Mouse (Mus musculus) urinary bladder, postnatal 4 days (tissue): ENCODE results near the gene Dennd4b.
"Not testable (repeated sequence)": the region's sequence is repeated elsewhere in the genome, so short reads cannot be mapped to it uniquely, and the experiment has no call there.

ENCODE experiments used
- DNase-seq, 2 experiments: peaks; one replicate each; pipeline ENCODE4 v3.0.0; 2021 to 2022; ENCODE audit warnings: low spot score in 2 of 2

The Dennd4b gene

GRCm38 (mm10) chr3:90253174-90253573 lies 11.8 kb upstream of the Dennd4b start:
- DNase-seq = not testable (repeated sequence)

- DNase-seq = peak; percentile 93 to 94
Measured at GRCm38 (mm10) chr3:90253653-90254418, 11.1 kb upstream of the Dennd4b start, which contains the start of gene Crtc2. TSS of gene Crtc2 (plus strand) at chr3:90254163.

DNA sequence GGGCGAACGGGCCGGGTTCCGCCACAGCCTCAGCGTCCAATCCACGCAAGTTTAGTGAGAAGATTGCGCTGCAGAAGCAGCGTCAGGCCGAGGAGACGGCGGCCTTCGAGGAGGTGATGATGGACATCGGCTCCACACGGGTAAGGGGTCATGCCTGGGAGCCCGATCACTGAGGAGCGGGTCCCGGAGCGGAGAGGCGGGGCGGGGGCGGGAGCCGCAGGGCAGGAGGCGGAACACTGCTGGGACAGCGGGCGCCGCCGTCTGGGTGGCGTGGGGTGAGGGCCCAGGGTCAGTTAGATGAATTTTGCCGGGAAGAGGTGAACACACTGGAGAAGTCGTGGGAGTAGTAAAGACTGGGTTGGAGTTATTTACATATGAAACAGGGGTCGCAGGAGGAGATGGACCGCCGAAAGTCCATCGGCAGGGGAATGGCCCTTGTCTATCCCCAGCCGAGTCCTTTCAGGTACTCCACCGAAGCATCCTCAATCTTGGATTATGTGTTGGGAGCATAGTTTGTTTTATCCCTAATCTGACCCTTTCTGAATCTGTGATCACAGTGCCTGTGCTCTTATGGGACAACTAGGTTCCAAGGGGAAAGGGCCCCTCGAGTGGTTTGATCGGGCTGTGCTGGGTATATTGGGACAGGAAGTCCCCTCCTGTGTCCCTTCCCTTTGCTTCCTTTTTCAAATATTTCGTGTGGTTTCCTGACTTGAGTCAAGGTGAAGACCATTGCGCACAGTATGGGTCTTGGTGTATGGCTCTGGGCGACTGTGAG lies 10.4 kb upstream of the Dennd4b start:
- DNase-seq = no peak

DNA sequence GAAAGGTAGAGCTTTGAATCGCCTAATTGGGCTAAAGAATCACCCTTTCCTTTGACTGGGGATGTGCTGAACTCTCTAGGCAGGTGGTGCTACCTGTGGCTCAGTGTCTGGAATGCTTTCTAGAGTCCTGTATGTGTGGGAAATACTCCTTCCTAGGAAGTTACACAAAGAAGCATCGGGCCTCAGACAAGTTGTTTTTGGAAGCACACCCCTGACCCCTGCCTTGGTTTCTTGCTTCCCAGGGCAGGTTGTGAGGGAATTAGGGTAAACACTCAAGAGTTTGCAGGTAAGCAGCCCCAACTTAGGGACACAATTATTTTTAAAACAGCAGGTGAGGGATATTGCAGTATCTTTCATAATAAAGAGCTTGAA lies 9.8 kb upstream of the Dennd4b start:
- no peak for DNase-seq

DNA sequence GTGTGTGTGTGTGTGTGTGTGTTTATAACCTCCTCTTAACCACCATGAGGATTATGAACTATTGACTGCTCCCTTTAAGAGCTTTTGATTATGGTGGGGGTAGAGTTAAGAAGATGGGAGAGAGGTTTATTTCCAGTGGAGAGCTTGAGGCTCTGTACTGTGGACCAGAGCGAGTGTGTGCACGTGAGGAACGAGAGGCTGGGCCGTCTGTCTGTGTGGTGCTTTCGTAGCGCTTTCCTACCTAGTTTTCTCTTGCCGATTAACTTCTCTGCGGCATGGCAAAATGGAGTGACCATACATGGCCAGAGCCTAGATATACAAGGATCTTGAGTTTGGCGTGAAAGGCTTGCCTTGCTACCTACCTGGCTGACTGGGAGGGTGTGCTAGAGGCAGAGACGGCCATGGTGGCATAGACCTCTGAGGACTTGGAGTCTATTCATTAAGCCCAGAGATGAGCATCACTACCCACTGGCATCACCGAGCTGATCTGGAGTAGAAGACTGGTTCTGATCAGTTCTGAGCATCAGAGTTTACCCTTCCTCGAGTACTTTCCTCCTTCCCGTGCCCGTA lies 9.1 kb upstream of the Dennd4b start:
- DNase-seq = no peak

DNA sequence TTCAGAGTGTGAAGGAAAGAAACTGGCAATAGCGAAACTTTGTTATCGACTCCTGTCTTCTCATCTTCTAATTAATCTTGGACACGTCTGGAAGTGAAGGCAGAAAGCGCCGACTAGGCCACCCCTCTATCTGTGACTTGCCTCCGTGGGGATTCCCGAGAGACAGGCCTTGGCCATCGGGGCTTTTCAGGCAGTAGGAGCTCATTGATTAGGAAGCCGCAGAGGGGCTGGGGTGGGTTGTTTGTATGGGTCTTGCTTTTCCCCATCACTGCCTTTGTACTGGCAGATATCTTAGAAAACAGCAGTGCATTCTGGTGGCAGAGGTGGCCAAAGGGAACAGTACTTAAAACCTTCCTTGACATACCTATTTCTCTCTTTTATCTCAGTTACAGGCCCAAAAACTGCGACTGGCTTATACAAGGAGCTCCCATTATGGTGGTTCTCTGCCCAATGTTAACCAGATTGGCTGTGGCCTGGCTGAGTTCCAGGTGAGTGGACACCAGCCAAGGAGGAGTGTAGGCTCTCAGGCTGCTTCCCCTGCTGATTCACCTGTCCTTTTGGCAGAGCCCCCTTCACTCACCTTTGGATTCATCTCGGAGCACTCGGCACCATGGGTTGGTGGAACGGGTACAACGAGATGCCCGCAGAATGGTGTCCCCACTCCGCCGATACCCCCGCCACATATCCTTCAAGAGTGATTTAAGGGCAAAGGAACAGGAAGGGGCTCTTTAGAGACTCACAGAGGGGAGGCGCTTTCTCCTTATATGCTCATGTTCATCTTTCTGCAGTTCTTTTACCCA lies 8.1 kb upstream of the Dennd4b start:
- no peak for DNase-seq

GRCm38 (mm10) chr3:90258521-90258920 lies 6.5 kb upstream of the Dennd4b start:
- DNase-seq = no peak

GRCm38 (mm10) chr3:90263121-90263771 lies 1.7 kb upstream of the Dennd4b start:
- no peak for DNase-seq

DNA sequence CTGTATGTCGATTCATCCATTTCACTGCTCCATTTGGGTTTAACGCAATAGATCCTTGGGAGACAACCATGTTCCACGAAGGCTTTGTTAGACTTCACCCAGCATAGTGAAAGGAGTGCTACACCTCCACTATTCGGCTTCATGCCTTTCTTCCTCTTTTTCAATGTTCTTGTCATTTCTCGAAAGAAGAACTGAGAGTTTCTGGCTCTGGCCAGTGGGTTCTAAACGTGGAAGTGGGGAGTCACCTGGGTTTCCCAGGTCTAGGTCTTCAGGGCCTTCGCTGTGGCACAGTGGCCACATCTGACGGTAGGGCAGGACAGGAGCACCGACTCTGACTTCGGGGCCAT lies 325 bp upstream of the Dennd4b start:
- DNase-seq = no peak

GRCm38 (mm10) chr3:90265932-90266741 lies 1.2 kb downstream of the Dennd4b start:
- no peak for DNase-seq

DNA sequence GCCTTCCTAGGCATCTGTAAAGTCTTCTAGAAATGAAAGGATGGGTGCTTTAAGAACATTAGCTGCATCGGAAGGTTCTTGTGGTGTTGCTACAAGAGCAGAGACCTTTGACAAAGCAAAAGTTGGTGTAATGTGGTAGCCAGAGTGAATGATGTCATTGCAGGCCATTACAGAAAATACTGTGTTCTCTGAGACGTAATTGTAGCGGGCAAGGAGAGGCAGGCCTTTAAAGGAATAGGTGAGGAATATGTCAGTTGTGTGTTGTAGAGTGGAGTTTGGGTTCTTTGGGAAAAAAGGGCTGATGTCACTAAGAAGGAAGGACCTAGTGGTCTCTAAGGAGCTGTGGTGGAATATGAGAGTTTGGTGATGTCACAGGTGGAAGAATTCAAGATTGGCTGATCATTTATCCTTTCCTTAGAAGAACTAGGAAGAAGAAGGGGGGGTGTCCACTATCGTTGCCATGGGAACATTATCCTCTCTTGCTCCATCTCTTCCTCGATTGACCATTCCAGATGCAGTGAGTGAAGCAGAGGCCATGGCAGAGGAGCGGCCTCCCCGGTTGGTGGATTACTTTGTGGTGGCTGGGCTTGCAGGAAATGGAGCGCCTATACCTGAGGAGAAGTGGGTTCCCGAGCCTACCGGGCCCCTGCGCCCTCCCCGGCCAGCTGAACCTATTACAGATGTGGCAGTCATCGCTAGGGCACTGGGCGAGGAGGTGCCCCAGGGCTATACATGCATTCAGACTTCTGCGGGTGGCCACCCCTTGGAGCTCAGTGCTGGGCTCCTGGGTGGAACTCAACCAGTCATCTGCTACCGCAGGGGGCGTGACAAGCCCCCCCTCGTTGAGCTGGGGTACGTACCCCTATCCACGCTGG lies 2.2 kb downstream of the Dennd4b start:
- DNase-seq = no peak

GRCm38 (mm10) chr3:90268190-90268589 lies 3.2 kb downstream of the Dennd4b start:
- DNase-seq = no peak

DNA sequence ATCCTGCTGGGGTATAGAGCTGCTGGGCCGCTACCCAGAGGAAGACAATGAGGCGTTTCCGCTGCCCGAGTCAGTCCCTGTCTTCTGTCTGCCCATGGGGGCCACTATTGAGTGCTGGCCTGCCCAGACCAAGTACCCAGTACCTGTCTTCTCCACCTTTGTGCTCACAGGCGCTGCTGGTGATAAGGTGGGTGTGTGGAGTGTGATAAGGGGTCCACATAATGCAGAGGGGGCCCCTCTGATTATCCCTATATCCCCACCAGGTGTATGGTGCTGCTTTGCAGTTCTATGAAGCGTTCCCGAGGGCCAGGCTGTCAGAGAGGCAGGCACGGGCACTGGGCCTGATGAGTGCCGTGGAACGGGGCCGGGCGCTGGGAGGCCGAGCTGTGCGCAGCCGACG lies 4.0 kb downstream of the Dennd4b start:
- no peak for DNase-seq

- DNase-seq = no peak
Measured at GRCm38 (mm10) chr3:90270784-90271183, 5.8 kb downstream of the Dennd4b start.

GRCm38 (mm10) chr3:90272170-90272569 lies 7.2 kb downstream of the Dennd4b start:
- DNase-seq = no peak

- DNase-seq = no peak
Measured at GRCm38 (mm10) chr3:90273855-90274254, 8.9 kb downstream of the Dennd4b start.

GRCm38 (mm10) chr3:90275286-90275685 lies 10.3 kb downstream of the Dennd4b start:
- DNase-seq = no peak

DNA sequence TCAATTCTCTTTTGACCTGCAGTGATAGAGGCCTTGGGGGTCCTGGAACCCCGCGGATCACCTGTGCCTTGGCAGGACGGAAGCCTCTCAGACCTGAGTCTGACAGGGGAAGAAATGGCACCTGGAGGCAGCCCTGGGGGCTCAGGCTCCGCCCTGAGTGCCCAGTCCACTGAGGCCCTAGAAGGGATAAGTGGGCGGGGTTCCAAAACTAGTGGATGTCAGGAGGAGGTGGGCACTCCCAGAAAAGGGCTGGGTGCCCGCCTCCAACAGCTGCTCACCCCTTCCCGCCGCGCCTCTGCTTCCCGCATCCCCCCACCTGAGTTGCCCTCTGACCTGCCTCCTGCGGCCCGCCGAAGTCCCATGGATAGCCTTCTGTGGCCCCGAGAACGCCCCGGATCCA lies 11.9 kb downstream of the Dennd4b start:
- no peak for DNase-seq

DNA sequence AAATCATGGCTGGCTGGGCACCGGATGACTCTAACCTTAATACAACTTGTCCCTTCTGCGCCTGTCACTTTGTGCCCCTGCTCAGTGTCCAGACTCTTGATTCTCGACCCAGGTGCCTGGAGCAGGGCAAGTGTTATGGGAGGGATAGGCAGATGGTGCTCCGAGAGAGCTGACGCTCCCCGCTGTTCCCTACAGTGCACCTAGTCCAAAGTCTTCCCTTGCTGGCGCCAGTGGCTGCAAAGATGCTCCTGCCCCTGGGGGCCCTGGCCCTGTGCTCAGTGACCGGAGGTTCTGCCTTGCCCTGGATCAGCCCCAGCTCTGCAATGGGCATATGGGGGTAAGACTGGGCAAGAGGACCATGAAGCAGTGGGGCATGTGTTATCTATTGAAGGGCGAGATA lies 12.8 kb downstream of the Dennd4b start:
- no peak for DNase-seq

DNA sequence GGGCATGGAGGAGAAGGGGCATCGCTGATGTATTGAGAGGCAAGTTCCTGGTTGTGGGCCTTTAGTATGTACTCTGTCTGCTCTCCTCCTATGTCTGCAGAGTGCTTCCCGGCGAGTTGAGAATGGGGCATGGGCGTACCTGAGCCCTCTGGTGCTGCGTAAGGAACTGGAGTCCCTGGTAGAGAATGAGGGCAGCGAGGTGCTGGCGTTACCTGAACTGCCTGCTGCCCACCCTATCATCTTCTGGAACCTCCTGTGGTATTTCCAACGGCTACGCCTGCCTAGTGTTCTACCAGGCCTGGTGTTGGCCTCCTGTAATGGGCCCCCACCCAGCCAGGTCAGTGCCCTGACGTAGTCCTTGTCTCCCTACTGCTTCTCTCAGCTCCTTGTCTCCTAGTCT lies 13.2 kb downstream of the Dennd4b start:
- no peak for DNase-seq
